Mouse (Mus musculus) midbrain, postnatal 0 days (tissue): ENCODE data around the gene Smarca2. TPM values are rescaled to one million over a fixed set of nuclear protein-coding genes. Genes with fewer than 3 reads are reported as not detected.

Experiments used
- ATAC-seq: fragments of 200-750 bp; cut with Nextera tagmentation; 2 replicates; pipeline ENCODE4 v1.8.0; 2017; ENCODE audit warnings: moderate number of reproducible peaks, mild to moderate bottlenecking, moderate TSS enrichment, moderate library complexity; ENCODE audit not compliant: low FRiP score
- DNase-seq: peaks from one replicate; pipeline ENCODE4 v3.0.0-alpha.2; 2015; ENCODE audit warnings: low spot score
- H3K27ac ChIP-seq: fragments of 300-500 bp; sonication (generic); 2 replicates; pipeline ENCODE4 v1.5.1; 2014; ENCODE audit warnings: low read depth, mild to moderate bottlenecking, low read length, mixed read lengths
- H3K27me3 ChIP-seq: fragments of 300-500 bp; sonication (generic); 2 replicates; pipeline ENCODE4 v1.6.1; 2014; ENCODE audit warnings: low read length, control low read depth, mixed read lengths; ENCODE audit not compliant: insufficient read depth
- H3K36me3 ChIP-seq: fragments of 300-500 bp; sonication (generic); 2 replicates; pipeline ENCODE4 v1.6.1; 2014; ENCODE audit warnings: low read length, control low read depth, mixed read lengths; ENCODE audit not compliant: insufficient read depth
- H3K4me1 ChIP-seq: fragments of 300-500 bp; sonication (generic); 2 replicates; pipeline ENCODE4 v1.6.1; 2014; ENCODE audit warnings: mild to moderate bottlenecking, control low read depth, antibody characterized with exemption, low read length, mixed read lengths; ENCODE audit not compliant: insufficient read depth
- H3K4me2 ChIP-seq: fragments of 300-500 bp; sonication (generic); 2 replicates; pipeline ENCODE4 v1.6.1; 2014; ENCODE audit warnings: low read depth, mild to moderate bottlenecking, low read length, mixed read lengths; ENCODE audit not compliant: poor library complexity, severe bottlenecking
- H3K4me3 ChIP-seq: fragments of 300-500 bp; sonication (generic); 2 replicates; pipeline ENCODE4 v1.5.1; 2014; ENCODE audit warnings: low read depth, mild to moderate bottlenecking, low read length, moderate library complexity
- H3K9ac ChIP-seq: fragments of 300-500 bp; sonication (generic); replicated peaks from 2 replicates; pipeline ENCODE4 v1.6.1; 2014; ENCODE audit warnings: mild to moderate bottlenecking, low read length, moderate library complexity, mixed read lengths; ENCODE audit not compliant: poor library complexity, severe bottlenecking
- H3K9me3 ChIP-seq: fragments of 300-500 bp; sonication (generic); 2 replicates; pipeline ENCODE4 v1.6.1; 2016; ENCODE audit warnings: low read length, control low read depth
- CTCF ChIP-seq: IDR thresholded peaks from 2 replicates; pipeline ENCODE4 v1.5.1; 2016; ENCODE audit warnings: antibody characterized with exemption, mild to moderate bottlenecking
- WGBS: fragments of 180-500 bp; shearing (Covaris S2); extraction: QIAGEN DNeasy Blood & Tissue Kit; methylation state at CpG from one replicate; pipeline ENCODE4 v1.1.7; 2014; 5-methylcytosine and 5-hydroxymethylcytosine counted together
- polyA plus RNA-seq: library from polyadenylated mRNA; unstranded; fragments of >200 nt; fragmentation: Nextera tagmentation; extraction: Ambion mirVana; gene quantifications from 2 replicates; pipeline ENCODE4 v1.2.1, GENCODE M21; 2015
- total RNA-seq: library from RNA; depleted of rRNA; stranded (reverse); fragments of >200 nt; gene quantifications from 2 replicates; pipeline ENCODE4 v1.2.3, GENCODE M21; 2014

Gene Smarca2
- total and polyA plus RNA-seq, 2 experiments from 2014 or later: 138 to 146 TPM

GRCm38 (mm10) chr19:26632228-26632627 lies 27.4 kb downstream of the Smarca2 start:
- WGBS: 88% methylated on average over 5 of the region's 5 CpGs
- Histone ChIP-seq H3K4me1 (no peaks in the 10 kb centered on the region), H3K27me3 (no peaks in the 10 kb centered on the region), H3K4me2 (no peak overlapping the region), H3K36me3 (no peaks in the 10 kb centered on the region), H3K4me3 (no peak overlapping the region), H3K27ac (no peak overlapping the region), H3K9me3 (no peaks in the 10 kb centered on the region), H3K9ac (no peak overlapping the region)
- no peak for ATAC-seq
- TF ChIP-seq CTCF: no peak
- no peak for DNase-seq

- WGBS: 95% methylated on average over 13 of the region's 13 CpGs
- Histone ChIP-seq H3K27me3 (no peaks in the 10 kb centered on the region), H3K27ac (no peak overlapping the region), H3K4me1 (no peaks in the 10 kb centered on the region), H3K36me3 (0 out of 2 replicates have a peak, but pooled peaks cover 3% of the 10 kb centered on the region), H3K4me3 (no peak overlapping the region), H3K9me3 (no peaks in the 10 kb centered on the region), H3K4me2 (no peak overlapping the region), H3K9ac (no peak overlapping the region)
- no peak for DNase-seq
- TF ChIP-seq CTCF: no peak
- ATAC-seq: no peak
Observed at GRCm38 (mm10) chr19:26640556-26640955, 35.7 kb downstream of the Smarca2 start.

- no peaks in the 10 kb centered on the region for H3K9me3 ChIP-seq
- H3K27ac ChIP-seq: no peak overlapping the region
- H3K9ac ChIP-seq: no peak overlapping the region
- no peak overlapping the region for H3K4me3 ChIP-seq
- no peaks in the 10 kb centered on the region for H3K4me1 ChIP-seq
- H3K36me3 ChIP-seq: 0 out of 2 replicates have a peak, but pooled peaks cover 3% of the 10 kb centered on the region
- H3K4me2 ChIP-seq: no peak overlapping the region
- DNase-seq (no peak), ATAC-seq (no peak)
- no peak for TF ChIP-seq CTCF
- 84% methylated on average over 10 of the region's 10 CpGs for WGBS
- H3K27me3 ChIP-seq: no peaks in the 10 kb centered on the region
Observed at GRCm38 (mm10) chr19:26641269-26641668, 36.4 kb downstream of the Smarca2 start.

- Histone ChIP-seq H3K27ac (no peak overlapping the region), H3K9me3 (no peaks in the 10 kb centered on the region), H3K36me3 (0 out of 2 replicates have a peak, but pooled peaks cover 6% of the 10 kb centered on the region), H3K4me2 (no peak overlapping the region), H3K9ac (no peak overlapping the region), H3K4me3 (no peak overlapping the region), H3K4me1 (no peaks in the 10 kb centered on the region), H3K27me3 (no peaks in the 10 kb centered on the region)
- no peak for ATAC-seq
- 35% methylated on average over 4 of the region's 4 CpGs for WGBS
- DNase-seq: no peak
- TF ChIP-seq CTCF: no peak
Observed at GRCm38 (mm10) chr19:26643011-26643410, 38.2 kb downstream of the Smarca2 start.

- Histone ChIP-seq H3K9ac (no peak overlapping the region), H3K9me3 (no peaks in the 10 kb centered on the region), H3K4me3 (no peak overlapping the region), H3K27ac (no peak overlapping the region), H3K4me1 (no peaks in the 10 kb centered on the region), H3K4me2 (no peak overlapping the region), H3K36me3 (0 out of 2 replicates have a peak, but pooled peaks cover 6% of the 10 kb centered on the region), H3K27me3 (no peaks in the 10 kb centered on the region)
- 77% methylated on average over 4 of the region's 4 CpGs for WGBS
- no peak for TF ChIP-seq CTCF
- no peak for ATAC-seq
- no peak for DNase-seq
Observed at GRCm38 (mm10) chr19:26643936-26644335, 39.1 kb downstream of the Smarca2 start.

- 80% methylated on average over 3 of the region's 3 CpGs for WGBS
- H3K27ac ChIP-seq: no peak overlapping the region
- no peaks in the 10 kb centered on the region for H3K4me1 ChIP-seq
- H3K9me3 ChIP-seq: no peaks in the 10 kb centered on the region
- no peak for DNase-seq
- no peak overlapping the region for H3K9ac ChIP-seq
- H3K36me3 ChIP-seq: peaks cover 9% of the 10 kb centered on the region; the same call in 1 of the 2 replicates
- no peak overlapping the region for H3K4me3 ChIP-seq
- ATAC-seq: no peak
- H3K27me3 ChIP-seq: no peaks in the 10 kb centered on the region
- no peak overlapping the region for H3K4me2 ChIP-seq
- no peak for TF ChIP-seq CTCF
Observed at GRCm38 (mm10) chr19:26645016-26645415, 40.2 kb downstream of the Smarca2 start.
